Mouse (Mus musculus) cerebellum, adult 11 months (tissue): Measurements from ENCODE around the gene Rgs6.

Experiments
- DNase-seq: peaks from one replicate; pipeline ENCODE4 v3.0.0; 2022

The Rgs6 gene

DNA sequence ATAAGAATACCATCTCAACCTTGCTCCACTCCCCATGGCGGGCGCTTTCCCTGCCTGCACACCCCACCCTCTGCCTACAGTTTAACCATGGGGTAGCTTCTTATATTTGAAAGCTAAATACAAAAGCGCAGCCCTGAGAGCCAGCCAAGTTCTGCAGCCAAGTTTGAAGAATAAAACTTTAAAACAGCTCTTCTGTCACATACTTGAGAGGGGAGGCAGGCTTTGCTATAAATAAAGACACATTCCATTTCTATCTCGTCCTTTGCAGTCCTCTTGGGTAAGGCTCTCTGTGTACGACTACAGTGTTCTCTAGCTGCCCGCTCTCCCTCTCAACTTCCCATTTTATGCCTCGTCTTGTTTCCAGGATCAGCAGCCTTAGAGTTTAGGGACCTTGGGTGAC is 76.5 kb downstream of the Rgs6 start:
- no peak for DNase-seq

DNA sequence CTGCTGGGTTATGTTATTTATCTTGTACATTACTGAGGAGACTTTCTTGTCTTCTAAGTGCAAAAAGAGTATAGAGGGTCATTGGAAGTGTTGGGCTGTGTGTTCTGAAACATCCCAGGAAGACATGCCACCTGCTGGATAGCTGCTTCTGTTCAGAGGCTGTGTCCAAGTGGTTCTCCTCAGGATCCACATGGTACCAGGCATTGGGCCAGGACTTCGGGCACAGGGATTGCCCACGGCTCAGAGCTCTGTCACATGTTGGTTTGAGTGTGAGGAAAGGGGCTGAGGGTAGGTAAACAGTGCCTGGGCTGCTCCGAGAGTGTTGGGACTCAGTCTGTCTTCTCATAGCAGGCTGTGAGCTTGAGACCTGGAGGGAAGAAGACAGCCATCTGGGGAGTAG is 79.3 kb downstream of the Rgs6 start:
- DNase-seq, result peak; percentile 11

DNA sequence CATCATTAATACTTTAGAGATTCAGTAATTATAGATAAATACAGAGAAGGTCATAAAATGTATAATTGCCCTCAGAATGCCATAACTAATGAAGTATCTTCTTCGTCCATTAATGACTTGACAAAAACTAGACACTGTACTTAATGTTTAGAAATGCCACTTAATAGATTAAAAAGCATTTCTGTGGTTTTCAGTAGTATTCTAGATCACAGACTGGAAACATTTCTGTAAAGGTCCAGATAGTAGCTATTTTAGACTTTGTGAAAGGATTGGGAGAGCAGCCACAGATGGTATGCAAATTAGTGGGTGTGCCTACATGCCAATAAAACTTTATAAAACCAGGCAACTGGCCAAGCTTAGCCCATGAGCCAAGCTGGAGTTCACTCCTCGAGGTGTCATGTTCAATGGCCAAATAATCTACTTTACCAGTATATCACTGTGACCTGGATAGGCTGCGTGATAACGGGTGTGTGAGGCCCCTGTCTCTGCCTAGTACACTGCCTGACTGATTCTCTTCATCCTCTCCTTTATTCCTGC is 82.2 kb downstream of the Rgs6 start:
- no peak for DNase-seq

DNA sequence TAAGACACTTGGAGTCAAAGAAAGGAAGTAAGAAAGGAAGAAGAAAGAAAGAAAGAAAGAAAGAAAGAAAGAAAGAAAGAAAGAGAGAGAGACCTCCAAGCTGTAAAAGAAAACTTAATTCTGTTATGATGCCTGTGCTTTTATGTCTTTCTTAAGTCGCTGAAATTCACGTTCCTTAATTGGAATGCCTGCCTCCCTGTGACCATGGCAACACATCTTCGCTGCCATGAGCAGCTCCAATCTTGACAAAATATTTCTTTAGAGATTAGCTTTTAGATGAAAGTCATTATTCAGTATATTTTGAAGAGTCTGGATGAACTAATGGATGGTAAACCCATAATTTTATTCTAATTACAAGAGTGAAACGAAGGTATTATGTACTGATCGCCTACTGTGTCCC is 83.5 kb downstream of the Rgs6 start:
- no peak for DNase-seq

DNA sequence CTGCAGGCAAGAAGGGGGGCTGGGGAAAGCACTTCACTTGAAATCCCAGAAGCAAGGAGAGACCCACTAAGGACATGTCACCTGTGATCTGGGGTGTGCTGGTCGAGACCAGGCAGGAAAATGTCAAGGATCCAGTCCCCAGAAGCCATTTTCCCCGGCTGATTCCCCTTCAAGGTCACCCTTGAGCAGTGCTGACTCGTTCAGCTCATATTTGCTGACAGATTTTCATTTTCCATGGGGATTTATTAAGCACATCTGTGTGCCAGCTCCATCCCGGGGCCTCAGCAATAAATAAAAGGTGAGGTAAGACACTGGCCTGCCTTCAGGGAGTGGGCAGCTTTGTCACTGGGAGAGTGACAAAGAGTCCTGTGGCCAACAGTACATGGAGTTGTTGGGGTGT is 87.0 kb downstream of the Rgs6 start:
- DNase-seq, result no peak

DNA sequence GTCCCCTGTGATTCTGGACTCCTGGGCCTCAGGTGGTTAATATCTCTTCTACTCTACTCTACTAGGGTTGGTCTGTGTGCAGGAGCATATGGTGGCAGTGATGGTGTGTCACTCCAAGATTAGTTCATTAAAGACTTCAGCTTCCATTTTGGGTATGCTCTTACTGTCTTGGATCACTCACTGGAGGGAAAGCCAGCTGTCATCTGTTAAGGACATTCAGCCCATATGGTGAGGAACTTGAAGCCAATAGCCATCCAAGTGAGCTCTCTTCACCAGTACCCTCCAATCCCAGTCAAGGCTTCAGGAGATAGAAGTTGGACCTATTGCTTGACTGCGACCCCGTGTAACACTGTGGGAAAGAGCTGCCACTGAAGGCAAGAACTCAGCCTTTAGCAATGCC is 98.9 kb downstream of the Rgs6 start:
- DNase-seq, result no peak

DNA sequence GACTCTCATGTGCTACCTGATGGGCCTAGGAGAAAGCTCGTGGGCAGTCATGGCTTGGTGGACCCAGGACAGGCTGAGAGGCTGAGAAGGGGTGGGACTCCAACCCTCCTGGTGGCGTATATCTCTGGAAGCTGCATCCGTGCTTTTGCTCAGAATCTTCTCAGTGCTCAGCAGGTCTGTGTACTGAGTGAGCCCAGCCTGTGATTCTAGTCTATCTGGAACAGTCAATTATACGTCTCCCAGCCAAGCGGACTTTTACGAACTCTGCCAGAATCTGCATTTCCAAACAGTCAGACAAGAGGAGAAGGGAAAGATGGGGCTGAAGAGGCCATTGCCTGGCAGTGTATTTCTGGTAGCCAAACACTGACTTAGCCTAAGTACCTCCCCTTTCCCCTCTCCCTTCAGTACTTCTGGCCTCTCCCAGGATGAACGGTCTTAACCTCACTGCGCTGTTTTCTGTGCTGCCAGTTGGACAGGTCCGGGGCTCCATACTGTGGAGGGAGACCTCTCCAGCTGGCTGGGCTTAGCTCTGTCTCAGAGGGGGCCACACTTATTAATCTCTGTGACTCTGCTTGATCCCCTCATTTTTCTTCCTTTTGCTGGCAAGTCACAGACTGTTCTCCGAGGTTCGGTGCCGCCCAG is 110.9 kb downstream of the Rgs6 start:
- no peak for DNase-seq

DNA sequence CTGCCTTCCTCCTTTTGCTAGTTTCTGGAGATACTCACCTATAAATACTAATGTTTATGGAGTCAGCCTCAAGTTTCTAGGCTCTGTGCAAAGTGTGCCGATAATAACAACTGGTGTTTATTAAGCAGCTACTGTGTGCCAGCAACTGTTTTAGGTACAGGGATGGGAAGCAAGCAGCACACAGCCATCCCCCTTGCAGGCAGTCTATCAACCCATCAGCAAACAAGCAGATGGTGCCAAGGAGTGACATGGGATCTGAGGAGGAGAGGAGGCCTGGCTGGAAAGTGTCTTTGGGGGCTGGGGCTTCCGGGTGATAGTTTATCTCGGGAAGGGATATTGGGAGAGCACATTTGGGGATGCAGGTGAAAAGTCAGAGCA is 111.4 kb downstream of the Rgs6 start:
- DNase-seq, result no peak

DNA sequence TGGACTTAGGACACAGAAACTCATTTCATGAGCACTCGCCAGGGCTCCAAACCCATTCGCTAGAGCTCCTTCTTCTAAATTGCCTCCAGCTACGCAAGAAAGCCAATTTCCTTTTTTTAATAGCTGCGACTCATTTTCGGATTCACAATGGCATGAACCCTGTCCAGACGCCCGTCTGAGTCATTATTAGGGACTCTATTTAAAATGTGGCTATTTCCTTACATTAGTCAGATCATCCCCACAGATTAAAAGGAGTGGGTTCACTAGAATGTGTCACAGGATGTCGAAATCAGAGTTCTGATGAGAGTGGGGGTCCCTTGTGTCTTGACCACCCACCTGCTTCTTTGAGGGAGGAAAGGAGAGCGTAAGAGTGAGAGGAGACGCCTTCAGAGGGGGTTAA is 112.1 kb downstream of the Rgs6 start:
- no peak for DNase-seq

DNA sequence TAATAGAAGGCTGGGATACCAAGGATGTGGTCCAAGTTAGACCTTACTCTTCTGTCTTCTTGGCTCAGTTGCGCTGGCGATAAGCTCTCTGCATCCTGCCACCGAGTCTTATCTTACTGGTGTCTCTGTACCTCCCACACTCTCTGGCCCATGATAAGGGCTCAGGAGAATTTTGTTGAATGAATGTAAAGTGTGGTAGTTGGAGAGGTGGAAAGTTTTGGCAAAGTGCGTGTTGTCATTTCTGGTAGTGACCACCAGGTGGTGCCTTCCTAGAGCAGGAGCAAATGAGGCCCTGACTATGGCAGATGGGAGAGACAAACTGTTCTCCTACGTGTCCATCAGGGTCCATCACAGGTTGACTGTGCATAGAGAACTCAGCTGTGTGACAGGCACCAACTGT is 112.7 kb downstream of the Rgs6 start:
- peak; percentile 13 for DNase-seq

DNA sequence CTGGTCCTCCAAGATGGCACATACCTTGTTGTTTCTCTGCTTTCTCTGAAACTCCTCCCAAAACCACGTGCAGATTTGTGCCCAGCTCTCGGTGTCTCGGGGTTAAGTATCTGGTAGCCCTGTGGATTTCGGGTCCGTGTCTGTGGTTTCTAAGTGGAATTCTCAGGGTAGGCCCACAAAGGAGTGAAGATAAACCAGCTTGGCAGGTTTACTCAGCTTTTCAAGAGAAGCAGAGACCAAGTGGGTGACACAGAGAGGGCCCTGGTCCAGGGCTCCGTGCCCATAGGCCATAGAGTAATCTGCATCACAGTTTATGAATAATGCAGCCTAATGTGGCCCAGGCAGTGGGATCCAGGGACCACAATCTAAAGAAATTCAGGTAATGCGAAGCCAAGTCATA is 113.3 kb downstream of the Rgs6 start:
- no peak for DNase-seq

DNA sequence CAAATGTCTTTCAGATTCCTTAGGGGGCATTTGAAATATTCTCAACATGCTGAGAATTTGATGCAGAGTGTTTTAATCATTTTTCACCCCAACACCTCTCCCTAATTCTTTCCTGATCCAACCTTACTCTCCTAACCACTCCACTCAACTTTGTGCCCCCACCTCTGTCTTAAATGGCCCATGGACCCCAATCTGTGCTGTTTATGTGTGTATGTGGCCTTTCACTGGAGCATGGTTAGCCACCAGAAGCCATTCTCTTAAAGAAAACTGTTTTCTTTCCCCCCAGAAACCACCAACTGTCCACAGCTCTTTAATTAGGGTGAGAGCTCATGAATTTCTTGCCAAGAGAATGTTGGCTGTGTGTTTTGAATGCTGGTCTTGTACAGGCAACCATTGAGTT is 122.3 kb downstream of the Rgs6 start:
- DNase-seq, result no peak

DNA sequence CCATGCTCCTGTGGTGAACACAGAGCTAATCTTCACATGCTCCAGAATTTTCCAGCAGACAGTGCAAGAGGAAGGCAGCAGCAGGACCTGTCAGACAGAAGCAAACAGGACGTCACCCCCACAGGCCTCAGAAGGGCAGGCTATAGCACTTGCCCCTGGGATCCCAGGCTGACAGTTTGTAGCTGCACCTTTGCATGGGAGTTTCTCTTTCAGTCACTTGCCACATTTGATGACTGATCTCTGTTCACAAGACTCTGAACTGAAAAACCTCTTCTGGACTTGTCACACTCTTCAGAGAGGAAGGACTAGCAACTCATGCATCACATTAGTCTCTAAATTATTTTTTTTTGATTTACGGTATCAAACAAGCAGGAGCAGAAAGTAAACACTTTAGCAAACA is 126.2 kb downstream of the Rgs6 start:
- DNase-seq, result no peak

DNA sequence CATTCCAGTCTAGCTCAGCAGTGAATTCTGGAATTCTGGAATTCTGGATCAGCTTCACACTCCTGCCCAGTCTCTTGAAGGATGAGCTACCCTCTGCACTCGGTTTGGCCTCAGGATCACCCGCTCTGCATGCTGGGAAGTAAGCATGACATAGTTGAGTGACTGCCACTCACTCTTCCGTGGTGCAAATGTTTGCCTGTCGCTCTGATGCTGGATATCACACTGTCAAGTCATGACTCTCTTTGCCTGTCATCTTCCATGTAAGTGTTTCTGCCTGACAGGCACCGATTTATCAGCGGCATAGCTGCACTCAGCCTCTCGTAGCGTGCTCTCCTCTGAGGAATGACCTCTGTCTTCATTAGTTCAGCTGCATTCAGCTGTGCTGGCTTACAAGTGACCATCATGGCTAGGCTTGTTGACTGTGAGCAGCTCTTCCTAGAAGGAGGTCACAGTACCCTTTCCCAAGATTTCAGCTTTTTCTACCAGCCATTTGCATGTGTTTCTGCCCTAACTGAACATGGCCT is 135.0 kb downstream of the Rgs6 start:
- no peak for DNase-seq

DNA sequence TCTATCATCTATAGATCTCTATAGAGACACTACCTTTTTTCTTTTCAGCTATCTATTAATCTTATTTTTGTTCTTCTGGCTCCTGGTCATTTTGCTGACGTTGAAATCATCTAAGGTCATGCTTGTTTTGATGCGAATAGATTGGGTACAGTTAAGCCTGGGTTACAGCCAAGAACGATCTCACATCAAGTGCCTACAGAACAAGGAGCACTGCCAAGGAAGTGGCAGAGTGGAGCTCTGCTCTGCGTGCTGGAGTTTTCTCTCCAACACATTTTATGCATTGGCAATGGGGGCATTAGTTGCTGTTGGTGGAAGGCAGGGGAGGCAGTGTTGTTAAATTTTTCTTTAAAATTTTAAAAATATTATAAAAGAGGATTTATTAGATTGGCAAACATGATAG is 138.2 kb downstream of the Rgs6 start:
- no peak for DNase-seq

DNA sequence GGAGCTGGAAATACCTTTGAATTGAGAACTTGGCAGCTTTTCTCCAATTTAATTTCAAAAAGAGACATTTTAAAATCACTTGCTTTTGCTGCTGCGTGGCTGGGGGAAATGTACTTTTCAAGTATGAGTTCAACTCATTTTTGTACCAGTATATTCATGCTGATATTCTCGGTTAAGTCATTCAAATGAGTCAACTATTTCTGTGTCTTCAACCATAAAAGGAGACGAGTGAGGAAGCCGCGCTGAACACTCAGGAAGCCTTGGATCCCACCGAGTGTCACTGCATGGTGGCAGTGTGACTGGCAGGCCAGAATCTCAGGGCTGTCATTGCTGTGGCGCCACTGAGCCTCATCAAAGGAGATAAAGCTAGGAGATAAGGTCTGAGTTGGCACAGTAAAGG is 143.5 kb downstream of the Rgs6 start:
- DNase-seq, result no peak

DNA sequence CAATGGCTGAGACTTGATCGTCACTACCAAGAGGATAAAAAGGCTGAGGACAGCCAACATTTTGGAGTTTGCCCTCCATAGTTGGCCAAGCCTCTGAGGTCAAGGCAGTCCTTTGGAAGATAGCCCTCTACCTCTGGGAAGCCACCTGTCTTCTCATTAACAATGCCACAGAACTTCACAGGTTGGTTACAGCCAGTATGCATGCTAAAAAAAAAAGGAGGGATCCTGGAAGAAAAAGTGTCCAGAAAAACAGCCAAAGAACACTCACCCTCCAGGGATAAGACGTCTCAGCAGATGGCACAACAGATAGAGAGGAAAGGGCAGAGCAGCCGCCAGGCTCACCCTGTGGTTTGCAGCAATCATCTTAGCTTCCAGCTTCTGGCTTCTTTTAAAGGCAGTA is 154.9 kb downstream of the Rgs6 start:
- DNase-seq, result peak; percentile 1

DNA sequence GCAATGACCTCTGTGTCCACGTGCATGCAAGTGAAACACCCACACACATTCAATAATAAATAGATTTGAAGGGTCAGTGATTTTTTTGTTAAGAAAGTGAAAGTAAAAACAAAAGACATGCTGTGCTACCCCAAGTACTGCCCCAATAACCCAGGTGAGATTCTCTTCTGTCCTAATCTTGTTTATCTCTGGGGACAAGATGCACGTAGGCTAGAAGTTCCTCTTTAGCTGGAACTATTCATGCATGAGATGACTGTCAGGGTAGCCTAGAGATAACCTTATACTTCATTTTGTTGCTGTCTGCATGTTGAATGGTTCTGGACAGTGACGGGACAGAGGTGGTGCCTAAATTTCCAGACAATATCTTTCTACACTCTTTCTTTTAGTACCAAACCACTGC is 155.9 kb downstream of the Rgs6 start:
- DNase-seq, result no peak

DNA sequence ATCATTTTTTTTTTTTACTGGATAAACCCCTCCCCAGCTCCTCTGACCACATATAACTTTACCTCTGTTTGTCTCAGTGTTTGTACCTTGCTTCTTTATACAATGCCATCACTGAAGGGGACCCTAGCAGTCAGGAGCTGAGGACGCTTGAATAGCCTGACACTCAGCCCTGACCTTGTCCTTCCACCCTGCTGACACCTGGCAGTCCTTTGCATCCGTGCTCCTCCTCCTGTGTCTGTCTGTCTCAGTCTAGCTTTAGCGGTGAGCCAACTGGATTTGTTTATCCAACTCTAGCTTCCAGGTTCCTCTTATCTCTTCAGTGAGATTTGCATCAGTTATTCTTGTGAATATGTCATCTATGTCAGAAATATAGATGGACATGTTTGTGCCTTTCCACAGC is 156.7 kb downstream of the Rgs6 start:
- no peak for DNase-seq

DNA sequence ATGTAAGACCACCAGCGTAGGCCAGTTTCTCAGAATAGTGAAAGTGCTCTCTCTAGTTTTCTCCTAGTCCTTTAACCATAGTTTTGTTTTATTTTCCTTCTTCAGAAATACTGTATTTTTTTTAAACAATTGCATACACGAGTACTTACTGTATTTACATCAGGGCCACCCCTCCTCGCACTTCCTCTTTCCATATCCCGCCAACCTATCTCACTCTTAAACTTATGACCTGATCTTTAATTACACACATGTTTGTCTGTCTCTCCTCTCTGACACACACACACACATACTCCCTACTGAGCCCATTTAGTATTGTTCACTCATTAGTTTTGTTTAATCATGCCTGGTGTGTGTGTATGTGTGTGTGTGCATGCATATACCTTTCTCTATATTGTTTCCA is 159.0 kb downstream of the Rgs6 start:
- no peak for DNase-seq

DNA sequence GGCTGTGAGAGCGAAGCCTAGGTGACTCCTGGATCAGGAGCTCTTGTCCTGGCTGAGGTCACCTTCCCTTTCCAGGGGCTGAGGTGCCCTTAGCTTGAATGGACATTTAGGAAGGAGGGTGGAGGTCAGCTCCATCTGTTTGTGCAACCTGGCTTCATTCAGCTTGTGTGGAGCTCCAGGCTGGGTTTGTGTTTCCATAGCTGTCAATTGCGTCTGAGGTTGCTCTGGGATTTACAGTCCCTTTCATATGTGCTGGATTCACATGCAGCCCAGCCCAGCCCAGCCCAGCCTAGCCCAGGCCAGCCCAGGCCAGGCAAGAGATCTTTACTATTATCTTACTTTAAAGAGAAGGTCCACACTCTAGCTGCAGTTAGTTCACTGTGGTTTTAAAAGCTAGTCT is 163.8 kb downstream of the Rgs6 start:
- no peak for DNase-seq

DNA sequence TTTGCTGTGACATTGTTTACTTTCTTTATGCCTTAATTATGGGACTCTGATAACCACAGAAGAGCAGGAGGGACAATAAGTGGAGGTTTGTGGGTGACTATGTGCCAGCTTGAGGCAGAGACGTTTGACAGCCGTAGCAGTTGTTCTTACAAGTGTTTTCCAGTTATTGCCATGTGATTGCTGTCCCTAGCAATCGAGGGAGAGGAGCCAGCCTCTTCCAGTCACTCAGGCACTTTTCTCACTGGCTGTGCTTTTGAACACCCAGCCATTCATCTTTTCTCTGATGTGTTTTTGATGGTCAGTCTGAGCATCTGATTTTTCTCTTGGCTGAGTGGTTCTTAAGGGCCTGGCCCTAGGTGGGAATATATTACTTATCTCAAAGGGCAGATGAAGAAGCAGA is 166.4 kb downstream of the Rgs6 start:
- no peak for DNase-seq

DNA sequence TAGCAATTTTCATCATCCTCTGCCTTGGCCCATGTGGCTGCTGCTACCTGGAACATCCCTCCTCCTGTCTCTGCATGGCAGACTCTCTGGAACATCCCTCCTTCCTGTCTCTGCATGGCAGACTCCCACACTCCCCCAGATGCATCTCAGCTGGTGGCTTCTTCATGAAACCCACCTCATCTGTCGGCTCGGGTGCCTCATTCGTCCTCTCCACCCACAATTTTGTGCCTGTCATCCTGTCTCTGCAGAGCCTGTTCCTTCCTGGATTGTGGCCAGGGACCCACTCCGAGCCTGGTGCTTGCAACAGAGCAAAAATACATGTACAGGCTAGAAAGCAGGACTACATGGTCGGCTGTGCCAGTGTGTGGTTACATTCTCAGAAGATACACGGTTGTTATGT is 168.7 kb downstream of the Rgs6 start:
- no peak for DNase-seq

DNA sequence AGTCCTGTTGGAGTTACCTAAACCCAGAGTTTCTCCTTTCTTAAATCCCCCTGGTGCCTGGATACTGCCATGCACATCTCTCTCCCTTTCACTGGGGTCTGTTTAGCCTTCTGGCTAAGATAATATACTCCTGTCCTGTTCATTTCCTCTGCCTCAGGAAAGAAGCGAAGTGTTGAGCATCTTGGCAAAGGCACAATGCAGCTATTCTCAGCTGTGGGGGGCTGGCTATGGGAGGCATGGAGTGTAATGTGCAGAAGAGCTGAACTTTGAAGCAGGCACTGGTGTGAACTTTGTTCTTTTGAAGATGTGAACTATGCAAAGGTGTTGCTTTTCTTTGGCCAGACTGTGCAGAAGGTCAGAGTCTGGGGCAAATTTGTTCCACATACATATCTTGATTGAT is 169.3 kb downstream of the Rgs6 start:
- DNase-seq, result no peak

DNA sequence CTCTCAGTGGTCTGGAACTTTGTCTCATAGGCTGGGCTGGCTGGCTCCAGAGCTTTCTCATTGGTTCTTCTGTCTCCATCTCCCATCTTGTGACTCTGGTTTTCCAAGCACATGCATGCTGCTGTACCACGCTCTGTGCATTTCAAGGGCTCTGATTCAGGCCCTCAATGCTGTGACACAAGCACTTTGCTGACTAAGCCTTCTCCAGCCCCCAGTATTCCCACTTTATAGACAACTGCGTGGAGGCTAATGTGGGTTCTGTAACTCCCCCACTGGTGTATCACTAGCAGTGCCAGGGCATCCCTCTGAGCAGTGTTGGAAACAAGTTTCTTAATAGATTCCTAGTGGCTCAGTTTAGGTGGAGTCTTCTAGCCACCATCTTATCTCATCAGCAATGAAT is 174.0 kb downstream of the Rgs6 start:
- DNase-seq, result no peak
